Mouse (Mus musculus): ENCODE measurements around the gene Usp8. TPM values are rescaled to one million over a fixed set of nuclear protein-coding genes. Genes with fewer than 3 reads are reported as not detected.

Usp8 gene
- 31.2 and 34.6 TPM in 2 replicates for polyA plus RNA-seq (2015; fragmentation: Nextera tagmentation; extraction: Ambion mirVana)

DNA sequence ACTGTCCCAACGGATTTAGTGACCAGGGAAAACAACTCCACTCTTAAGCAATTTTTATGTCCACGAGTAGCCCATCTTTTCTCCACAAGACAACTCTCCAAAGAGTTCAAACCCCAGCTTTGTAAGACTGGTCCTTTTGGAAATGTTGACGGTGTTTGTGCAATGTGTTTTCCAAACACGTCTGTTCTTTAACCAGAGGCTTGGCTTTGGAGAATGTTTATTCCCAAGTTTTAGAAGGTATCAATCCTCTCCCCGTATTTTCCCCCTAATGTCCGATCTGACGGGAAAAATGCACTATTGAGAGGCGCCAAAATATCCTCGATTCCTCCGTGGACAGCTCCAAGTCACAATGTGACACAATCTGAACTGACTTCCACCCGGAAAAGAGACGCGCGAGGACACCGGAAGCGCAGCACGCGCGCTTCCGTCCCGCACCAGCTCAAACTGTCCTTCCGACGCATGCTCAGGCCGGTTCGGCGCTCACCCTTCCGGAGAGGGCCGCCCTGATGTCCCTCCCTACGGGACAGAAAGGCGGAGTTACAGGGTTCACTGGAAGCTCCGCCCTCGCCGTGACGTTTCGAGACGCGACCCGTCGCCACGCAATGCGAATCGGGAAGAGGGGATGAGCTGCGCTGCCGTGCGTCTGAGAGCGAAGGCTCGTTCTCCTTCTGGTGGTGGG is at the start of gene Usp8:
Gene Usp8, plus strand, starts transcription at position 570 of the 679 bp plus-strand sequence.
- ATAC-seq (replicated peaks; ENCODE audit: extremely low read depth, insufficient read depth, low FRiP score), result peak; percentile 100
- H3K27me3 ChIP-seq (ENCODE audit: control insufficient read depth, insufficient read depth, low read length), result peaks cover 4% of the 10 kb centered on the region; the same call in 1 of the 2 replicates

DNA sequence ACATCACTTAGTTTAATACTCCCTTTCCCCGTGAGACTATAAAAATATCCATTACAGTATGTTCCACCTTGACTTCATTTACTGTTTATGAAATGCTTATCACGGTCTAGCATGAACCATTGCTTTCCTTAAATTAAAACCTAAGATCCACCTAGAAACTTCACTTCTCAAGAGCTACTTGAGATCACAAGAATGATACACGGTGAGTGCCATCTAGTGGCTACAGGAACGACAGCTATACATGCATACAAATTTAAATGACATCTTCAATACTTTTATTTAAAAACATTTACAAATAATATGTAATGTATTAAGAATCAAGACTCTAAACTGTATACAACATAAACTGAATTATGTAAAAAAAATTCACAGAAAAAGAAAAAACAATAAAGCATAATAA is 43.6 kb upstream of the Usp8 start:
- no peak overlapping the region for H3K9ac ChIP-seq (ENCODE audit: low read length)
- no peaks in the 10 kb centered on the region for H3K27me3 ChIP-seq (ENCODE audit: control insufficient read depth, insufficient read depth, low read length)
- H3K4me1 ChIP-seq (ENCODE audit: control insufficient read depth, insufficient read depth, low read length), result no peaks in the 10 kb centered on the region
- no peak for ATAC-seq (replicated peaks; ENCODE audit: extremely low read depth, insufficient read depth, low FRiP score)
- no peak overlapping the region for H3K4me3 ChIP-seq (ENCODE audit: low read length)
- peaks cover 4% of the 10 kb centered on the region; the same call in 1 of the 2 replicates for H3K36me3 ChIP-seq (ENCODE audit: control insufficient read depth, insufficient read depth)
- 41% methylated on average over 4 of the region's 4 CpGs for WGBS
- no peak overlapping the region for H3K27ac ChIP-seq (ENCODE audit: low read length)
- H3K4me2 ChIP-seq (ENCODE audit: low read depth, low read length), result no peak overlapping the region
- no peaks in the 10 kb centered on the region for H3K9me3 ChIP-seq (replicated peaks; ENCODE audit: control insufficient read depth, low read length)

More for the DNA sequence above, at the start of gene Usp8:
- Histone ChIP-seq H3K9me3 (replicated peaks; ENCODE audit: control insufficient read depth, low read length) (no peaks in the 10 kb centered on the region), H3K4me3 (ENCODE audit: low read length) (peak within 1 kb of the TSS; percentile 96), H3K36me3 (ENCODE audit: control insufficient read depth, insufficient read depth) (no peaks in the 10 kb centered on the region; the same call in 1 of the 2 replicates), H3K4me1 (ENCODE audit: control insufficient read depth, insufficient read depth, low read length) (peaks cover 8% of the 10 kb centered on the region), H3K4me2 (ENCODE audit: low read depth, low read length) (peak within 1 kb of the TSS; percentile 90), H3K27ac (ENCODE audit: low read length) (peak within 1 kb of the TSS; percentile 85), H3K9ac (ENCODE audit: low read length) (peak within 1 kb of the TSS; percentile 96)
- WGBS, result 3% methylated on average over 47 of the region's 47 CpGs

DNA sequence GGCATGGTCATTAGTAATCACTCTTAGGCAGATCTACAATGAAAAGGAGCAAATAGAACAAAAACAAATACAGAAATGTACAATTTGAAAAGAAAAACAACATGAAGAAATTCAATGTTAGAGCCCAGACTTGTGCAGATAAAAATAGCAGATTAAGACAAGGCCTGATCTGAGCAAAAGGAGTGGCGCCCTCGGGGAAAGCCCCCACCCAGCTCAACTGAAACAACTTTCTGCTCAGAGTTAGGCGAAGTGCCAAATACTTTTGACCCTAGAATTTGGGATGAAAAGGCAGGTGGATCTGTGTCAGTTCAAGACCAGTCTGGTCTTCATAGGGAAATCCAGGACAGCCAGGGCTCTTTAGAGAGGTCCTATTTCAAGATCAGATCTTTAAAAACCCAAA is 41.1 kb upstream of the Usp8 start:
- H3K27me3 ChIP-seq (ENCODE audit: control insufficient read depth, insufficient read depth, low read length), result no peaks in the 10 kb centered on the region
- ATAC-seq (replicated peaks; ENCODE audit: extremely low read depth, insufficient read depth, low FRiP score), result no peak
- WGBS, result 84% methylated on average over 3 of the region's 3 CpGs
- H3K27ac ChIP-seq (ENCODE audit: low read length), result no peak overlapping the region
- no peak overlapping the region for H3K4me2 ChIP-seq (ENCODE audit: low read depth, low read length)
- no peaks in the 10 kb centered on the region for H3K9me3 ChIP-seq (replicated peaks; ENCODE audit: control insufficient read depth, low read length)
- no peaks in the 10 kb centered on the region for H3K4me1 ChIP-seq (ENCODE audit: control insufficient read depth, insufficient read depth, low read length)
- no peak overlapping the region for H3K4me3 ChIP-seq (ENCODE audit: low read length)
- peaks cover 4% of the 10 kb centered on the region; the same call in 1 of the 2 replicates for H3K36me3 ChIP-seq (ENCODE audit: control insufficient read depth, insufficient read depth)
- H3K9ac ChIP-seq (ENCODE audit: low read length), result no peak overlapping the region

DNA sequence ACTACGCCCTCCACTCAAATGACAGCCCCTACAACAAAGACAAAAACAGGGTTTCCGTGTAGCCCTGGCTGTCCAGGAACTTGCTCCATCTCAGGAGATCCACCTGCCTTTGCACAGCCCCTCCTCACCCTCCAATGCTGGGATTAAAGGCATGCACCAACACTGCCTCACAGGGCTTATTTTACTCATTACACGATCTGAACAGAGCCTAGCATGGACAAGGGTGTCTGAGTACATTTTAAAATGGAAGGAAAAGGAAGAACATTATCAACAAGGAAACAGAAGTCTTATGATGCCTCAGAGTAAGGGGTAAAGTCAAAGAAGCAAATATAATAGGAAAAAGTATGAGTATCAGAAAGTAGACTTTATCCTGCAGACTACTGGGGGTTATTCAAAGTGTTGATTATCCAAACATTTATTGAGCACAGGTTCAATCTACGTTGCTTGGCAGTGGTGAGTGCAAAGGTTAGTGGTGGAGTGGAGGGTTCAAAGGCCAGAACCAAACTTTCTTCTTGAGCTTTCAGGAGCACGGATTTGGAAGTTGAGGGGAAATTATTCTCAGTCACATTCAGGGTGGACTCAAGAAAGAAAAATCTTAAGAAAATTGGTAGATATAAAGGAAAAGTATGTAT is 38.4 kb upstream of the Usp8 start:
- H3K9me3 ChIP-seq (replicated peaks; ENCODE audit: control insufficient read depth, low read length), result no peaks in the 10 kb centered on the region
- no peak for ATAC-seq (replicated peaks; ENCODE audit: extremely low read depth, insufficient read depth, low FRiP score)
- no peak overlapping the region for H3K4me2 ChIP-seq (ENCODE audit: low read depth, low read length)
- H3K4me1 ChIP-seq (ENCODE audit: control insufficient read depth, insufficient read depth, low read length), result peaks cover 13% of the 10 kb centered on the region
- no peak overlapping the region for H3K27ac ChIP-seq (ENCODE audit: low read length)
- no peak overlapping the region for H3K9ac ChIP-seq (ENCODE audit: low read length)
- peaks cover 4% of the 10 kb centered on the region; the same call in 1 of the 2 replicates for H3K36me3 ChIP-seq (ENCODE audit: control insufficient read depth, insufficient read depth)
- H3K4me3 ChIP-seq (ENCODE audit: low read length), result no peak overlapping the region
- 88% methylated on average over 5 of the region's 5 CpGs for WGBS
- H3K27me3 ChIP-seq (ENCODE audit: control insufficient read depth, insufficient read depth, low read length), result no peaks in the 10 kb centered on the region

DNA sequence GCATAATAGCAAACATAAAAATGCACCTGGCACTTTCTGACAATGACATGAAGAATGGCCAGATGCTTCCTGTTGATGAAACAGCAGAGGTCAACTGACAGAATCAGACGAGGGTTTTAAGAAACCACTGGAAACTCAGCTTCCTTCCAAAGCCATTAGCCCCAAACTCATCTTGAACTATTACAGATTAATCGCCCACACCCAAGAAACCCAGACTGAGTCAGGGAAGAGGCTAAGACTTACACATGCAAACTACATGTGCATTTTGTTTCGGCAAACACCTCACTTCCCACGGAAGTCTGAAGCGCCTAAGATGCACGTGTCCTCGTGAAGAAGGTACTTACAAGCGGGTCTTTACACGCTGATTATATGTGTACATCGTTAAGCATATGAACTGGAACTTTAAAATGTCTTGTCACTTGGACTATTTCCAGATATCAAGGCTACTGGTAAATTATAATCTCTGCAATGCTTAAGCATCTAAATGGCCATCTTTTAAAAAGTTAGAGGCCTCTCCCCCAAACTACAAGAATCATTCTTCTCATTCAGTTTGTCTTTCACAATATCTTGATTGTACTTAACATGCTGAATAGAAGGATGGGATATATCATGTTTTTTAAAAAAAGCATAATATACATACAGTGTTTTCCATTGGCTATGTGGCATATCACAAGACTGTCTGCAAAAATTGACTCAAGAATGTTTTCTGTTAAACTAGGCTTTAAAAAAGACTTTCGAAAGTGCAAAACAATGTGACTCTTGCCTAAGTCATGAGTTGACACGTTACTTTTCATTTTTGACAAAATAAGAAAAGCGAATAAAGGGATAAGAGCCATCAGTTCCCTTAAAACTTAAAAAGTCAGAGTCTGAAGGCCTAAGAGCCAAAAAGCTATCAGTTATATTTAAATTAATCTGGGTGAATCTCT is 33.5 kb upstream of the Usp8 start:
- Histone ChIP-seq H3K4me3 (ENCODE audit: low read length) (peak overlapping the region; percentile 93), H3K9ac (ENCODE audit: low read length) (peak overlapping the region; percentile 98), H3K36me3 (ENCODE audit: control insufficient read depth, insufficient read depth) (no peaks in the 10 kb centered on the region), H3K27me3 (ENCODE audit: control insufficient read depth, insufficient read depth, low read length) (no peaks in the 10 kb centered on the region), H3K4me1 (ENCODE audit: control insufficient read depth, insufficient read depth, low read length) (peaks cover 23% of the 10 kb centered on the region), H3K27ac (ENCODE audit: low read length) (peak overlapping the region; percentile 100; the same call in 1 of the 2 replicates), H3K4me2 (ENCODE audit: low read depth, low read length) (peak overlapping the region; percentile 76), H3K9me3 (replicated peaks; ENCODE audit: control insufficient read depth, low read length) (no peaks in the 10 kb centered on the region)
- WGBS, result 51% methylated on average over 13 of the region's 13 CpGs
- ATAC-seq (replicated peaks; ENCODE audit: extremely low read depth, insufficient read depth, low FRiP score), result no peak

DNA sequence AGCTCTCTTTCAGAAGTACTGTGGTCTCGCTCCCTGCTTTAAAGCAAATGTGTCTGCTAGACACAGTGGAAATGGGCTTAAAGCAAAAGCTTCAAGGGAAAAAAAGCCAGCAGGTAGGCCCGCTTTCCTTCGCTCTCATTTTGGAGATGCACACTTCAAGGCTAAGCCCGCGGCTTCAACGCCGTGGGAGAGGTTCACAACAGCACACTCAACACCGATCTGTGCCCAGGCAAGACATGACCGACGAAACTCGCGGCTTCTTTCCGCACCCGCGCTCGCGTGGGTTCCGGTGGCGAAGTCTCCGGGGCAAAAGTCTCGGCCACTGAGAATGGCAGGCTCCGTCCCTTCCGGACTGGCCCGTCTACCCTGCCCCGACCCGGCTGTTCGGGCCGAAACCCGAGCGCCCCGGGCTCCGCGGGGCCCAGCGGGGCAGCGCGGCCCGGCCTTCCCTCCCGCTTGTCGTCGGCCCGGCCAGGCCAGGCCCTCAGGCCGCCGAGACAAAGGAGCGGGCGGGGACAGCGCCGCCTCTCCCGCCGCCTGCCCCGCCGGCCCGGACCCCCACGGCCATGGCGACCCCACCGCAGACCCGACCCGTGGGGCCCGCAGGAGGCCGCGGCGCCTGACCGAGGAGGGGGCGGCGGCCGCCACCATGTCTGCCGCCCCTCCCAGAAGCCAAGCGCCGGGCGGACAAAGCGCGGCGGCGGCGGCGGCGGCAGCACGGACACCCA is 32.5 kb upstream of the Usp8 start:
- under 1% methylated on average over 55 of the region's 77 CpGs for WGBS
- ATAC-seq (replicated peaks; ENCODE audit: extremely low read depth, insufficient read depth, low FRiP score), result peak; percentile 49
- Histone ChIP-seq H3K4me3 (ENCODE audit: low read length) (peak overlapping the region; percentile 93), H3K9me3 (replicated peaks; ENCODE audit: control insufficient read depth, low read length) (no peaks in the 10 kb centered on the region), H3K36me3 (ENCODE audit: control insufficient read depth, insufficient read depth) (peaks cover 2% of the 10 kb centered on the region; the same call in 1 of the 2 replicates), H3K27ac (ENCODE audit: low read length) (peak overlapping the region; percentile 100), H3K4me1 (ENCODE audit: control insufficient read depth, insufficient read depth, low read length) (peaks cover 23% of the 10 kb centered on the region), H3K9ac (ENCODE audit: low read length) (peak overlapping the region; percentile 98), H3K27me3 (ENCODE audit: control insufficient read depth, insufficient read depth, low read length) (no peaks in the 10 kb centered on the region), H3K4me2 (ENCODE audit: low read depth, low read length) (peak overlapping the region; percentile 76)

DNA sequence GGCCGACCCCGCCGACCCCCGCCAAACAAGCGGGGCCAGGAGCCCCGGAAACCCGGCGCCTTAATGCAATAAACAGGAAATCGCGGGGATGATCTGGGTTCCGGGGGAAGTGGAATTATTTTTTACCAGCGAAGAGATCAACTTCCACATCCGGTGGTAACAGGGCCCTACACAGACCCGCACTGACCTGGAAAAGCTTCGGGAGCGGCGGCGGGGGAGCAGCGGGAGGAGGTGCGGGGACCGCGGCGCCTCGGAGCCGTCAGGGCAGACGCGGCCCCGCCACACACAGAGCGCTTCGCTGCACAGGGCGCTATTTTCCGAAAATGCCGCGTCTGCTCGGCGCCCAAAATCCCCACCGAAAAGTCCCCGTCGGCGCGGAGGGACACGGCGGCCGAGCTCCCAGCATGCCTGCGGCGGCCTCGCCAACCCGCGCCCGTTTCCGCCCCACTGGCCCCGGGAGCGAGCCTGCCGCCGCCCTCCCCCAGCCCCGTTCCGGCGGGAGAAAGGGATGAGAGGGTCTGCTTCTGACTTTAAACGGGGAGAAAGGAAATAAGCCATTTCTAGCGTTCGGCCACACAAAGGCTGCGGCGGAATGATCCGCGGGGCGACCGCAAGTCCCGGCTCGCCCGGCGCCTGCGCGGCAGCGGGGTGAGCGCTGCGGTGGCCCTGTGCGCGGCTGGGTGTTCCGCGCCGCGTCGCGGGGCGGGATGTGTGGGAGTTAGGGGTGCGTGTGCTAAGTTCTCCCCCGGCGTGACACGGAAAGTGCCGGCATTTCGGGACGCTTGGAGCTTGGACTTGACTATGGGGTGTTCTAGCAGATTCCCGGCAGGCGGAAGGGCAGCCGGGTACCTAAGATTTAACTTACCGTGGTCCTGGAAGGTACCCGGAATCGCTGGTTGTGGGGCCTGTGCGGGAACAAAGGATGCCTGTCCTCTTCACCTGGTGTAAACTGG is 31.7 kb upstream of the Usp8 start:
- Histone ChIP-seq H3K4me2 (ENCODE audit: low read depth, low read length) (peak overlapping the region; percentile 89), H3K36me3 (ENCODE audit: control insufficient read depth, insufficient read depth) (peaks cover 7% of the 10 kb centered on the region), H3K9ac (ENCODE audit: low read length) (peak overlapping the region; percentile 98), H3K27ac (ENCODE audit: low read length) (peak overlapping the region; percentile 100), H3K4me3 (ENCODE audit: low read length) (peak overlapping the region; percentile 93), H3K4me1 (ENCODE audit: control insufficient read depth, insufficient read depth, low read length) (peaks cover 26% of the 10 kb centered on the region), H3K9me3 (replicated peaks; ENCODE audit: control insufficient read depth, low read length) (no peaks in the 10 kb centered on the region; the same call in 1 of the 2 replicates), H3K27me3 (ENCODE audit: control insufficient read depth, insufficient read depth, low read length) (no peaks in the 10 kb centered on the region)
- under 1% methylated on average over 99 of the region's 99 CpGs for WGBS
- peak; percentile 88 for ATAC-seq (replicated peaks; ENCODE audit: extremely low read depth, insufficient read depth, low FRiP score)

Measured in heart, embryonic 16.5 days (tissue).